Mouse (Mus musculus) embryonic facial prominence, embryonic 12.5 days (tissue): ENCODE data around the gene 9930021J03Rik. TPM values are rescaled to one million over a fixed set of nuclear protein-coding genes. Genes with fewer than 3 reads are reported as not detected.

Source experiments
- ATAC-seq: fragments of 200-750 bp; cut with Nextera tagmentation; 2 replicates; pipeline ENCODE4 v1.8.0; 2017; ENCODE audit not compliant: insufficient number of reproducible peaks, insufficient read depth, low FRiP score, low TSS enrichment
- H3K27ac ChIP-seq: fragments of 300-500 bp; sonication (generic); 2 replicates; pipeline ENCODE4 v1.5.1; 2016; ENCODE audit warnings: mild to moderate bottlenecking
- H3K27me3 ChIP-seq: fragments of 300-500 bp; sonication (generic); 2 replicates; pipeline ENCODE4 v1.6.1; 2016; ENCODE audit warnings: mild to moderate bottlenecking, moderate library complexity
- H3K36me3 ChIP-seq: fragments of 300-500 bp; sonication (generic); 2 replicates; pipeline ENCODE4 v1.6.1; 2016; ENCODE audit warnings: mild to moderate bottlenecking
- H3K4me1 ChIP-seq: fragments of 300-500 bp; sonication (generic); 2 replicates; pipeline ENCODE4 v1.6.1; 2016
- H3K4me2 ChIP-seq: fragments of 300-500 bp; sonication (generic); replicated peaks from 2 replicates; pipeline ENCODE4 v1.6.1; 2016; ENCODE audit warnings: mild to moderate bottlenecking, moderate library complexity
- H3K4me3 ChIP-seq: fragments of 300-500 bp; sonication (generic); 2 replicates; pipeline ENCODE4 v1.5.1; 2016; ENCODE audit warnings: mild to moderate bottlenecking
- H3K9ac ChIP-seq: fragments of 300-500 bp; sonication (generic); 2 replicates; pipeline ENCODE4 v1.6.1; 2016; ENCODE audit warnings: mild to moderate bottlenecking, moderate library complexity
- H3K9me3 ChIP-seq: fragments of 300-500 bp; sonication (generic); 2 replicates; pipeline ENCODE4 v1.6.1; 2016; ENCODE audit warnings: mild to moderate bottlenecking, moderate library complexity
- WGBS: fragments of 180-500 bp; shearing (Covaris S2); methylation state at CpG from one replicate; pipeline ENCODE4 v1.1.7; 2016; 5-methylcytosine and 5-hydroxymethylcytosine counted together
- polyA plus RNA-seq: library from polyadenylated mRNA; unstranded; fragments of >200 nt; fragmentation: Nextera tagmentation; extraction: Ambion mirVana; gene quantifications from 2 replicates; pipeline ENCODE4 v1.2.1, GENCODE M21; 2016

The 9930021J03Rik gene
- polyA plus RNA-seq, 1 experiment from 2014 or later, result 8.4 TPM

DNA sequence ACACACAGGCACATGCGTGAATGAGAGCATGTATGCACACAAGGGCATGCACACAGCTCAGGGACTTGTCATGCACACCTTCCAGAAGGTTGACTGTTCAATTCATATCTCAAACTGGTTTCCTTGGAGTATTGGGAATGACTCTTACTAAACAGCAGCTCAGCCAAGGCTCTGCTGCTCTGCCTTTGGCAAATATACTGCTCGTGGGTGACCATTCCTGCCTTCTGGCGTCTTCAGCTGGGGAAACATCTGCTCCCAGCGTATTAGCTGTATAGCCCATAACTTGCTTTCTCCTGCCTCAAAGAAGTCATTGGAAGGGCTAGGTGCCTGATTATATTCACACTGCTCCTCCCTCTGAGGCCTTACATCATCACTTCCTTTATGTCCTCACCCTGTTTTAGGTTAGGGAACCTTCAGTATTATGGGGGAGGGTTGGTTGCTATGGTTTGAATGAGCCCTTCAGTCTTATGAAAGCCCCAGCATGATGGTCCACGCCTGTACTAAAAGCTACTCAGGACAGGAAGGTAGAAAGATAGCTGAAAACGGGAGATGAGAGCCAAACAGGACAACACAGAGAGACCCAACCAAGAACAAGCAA is 127.5 kb downstream of the 9930021J03Rik start:
- ATAC-seq, result no peak
- no peaks in the 10 kb centered on the region for H3K36me3 ChIP-seq
- no peak overlapping the region for H3K9ac ChIP-seq
- H3K27me3 ChIP-seq, result no peaks in the 10 kb centered on the region
- no peaks in the 10 kb centered on the region for H3K4me1 ChIP-seq
- H3K4me3 ChIP-seq, result no peak overlapping the region
- H3K27ac ChIP-seq, result no peak overlapping the region
- no peak overlapping the region for H3K4me2 ChIP-seq
- no peaks in the 10 kb centered on the region for H3K9me3 ChIP-seq
- WGBS, result 86% methylated on average over 6 of the region's 6 CpGs

DNA sequence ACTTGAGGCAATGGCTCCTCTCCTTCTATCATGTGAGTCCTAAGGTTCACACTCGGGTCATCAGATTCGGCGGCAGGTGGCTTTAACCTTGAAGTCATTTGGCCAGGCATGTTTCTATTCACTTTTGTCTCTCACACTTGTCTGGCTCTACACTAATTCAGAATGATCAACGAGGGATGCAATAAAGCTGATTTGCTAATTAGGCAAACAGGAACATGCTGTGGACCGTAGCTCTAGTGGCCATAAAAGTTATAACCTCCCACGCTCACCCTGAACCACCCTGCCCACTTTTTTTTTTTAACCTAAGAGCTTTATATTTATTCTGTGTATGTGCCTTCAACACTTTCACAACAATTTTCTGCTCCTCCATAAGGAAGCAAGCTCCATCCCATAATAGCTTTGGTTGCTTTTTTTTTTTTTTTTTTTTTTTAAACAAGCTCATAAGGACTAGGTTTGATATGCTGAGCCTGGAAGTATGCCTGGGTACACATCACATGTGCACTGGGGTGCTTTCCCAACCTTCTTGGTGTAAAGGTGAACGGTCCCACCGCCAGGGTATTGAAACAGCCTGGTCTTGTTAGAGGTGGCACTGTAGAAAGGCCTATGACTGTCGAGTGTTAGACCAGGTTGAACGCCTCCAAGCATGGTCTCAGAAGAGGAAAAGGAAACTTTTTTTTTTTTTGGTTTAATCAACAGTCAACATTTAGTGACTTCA is 129.2 kb downstream of the 9930021J03Rik start:
- WGBS, result 87% methylated on average over 10 of the region's 10 CpGs
- no peak overlapping the region for H3K4me2 ChIP-seq
- no peaks in the 10 kb centered on the region for H3K9me3 ChIP-seq
- no peaks in the 10 kb centered on the region for H3K27me3 ChIP-seq
- no peak overlapping the region for H3K27ac ChIP-seq
- H3K36me3 ChIP-seq, result no peaks in the 10 kb centered on the region
- H3K4me3 ChIP-seq, result no peak overlapping the region
- H3K4me1 ChIP-seq, result no peaks in the 10 kb centered on the region
- ATAC-seq, result no peak
- no peak overlapping the region for H3K9ac ChIP-seq

DNA sequence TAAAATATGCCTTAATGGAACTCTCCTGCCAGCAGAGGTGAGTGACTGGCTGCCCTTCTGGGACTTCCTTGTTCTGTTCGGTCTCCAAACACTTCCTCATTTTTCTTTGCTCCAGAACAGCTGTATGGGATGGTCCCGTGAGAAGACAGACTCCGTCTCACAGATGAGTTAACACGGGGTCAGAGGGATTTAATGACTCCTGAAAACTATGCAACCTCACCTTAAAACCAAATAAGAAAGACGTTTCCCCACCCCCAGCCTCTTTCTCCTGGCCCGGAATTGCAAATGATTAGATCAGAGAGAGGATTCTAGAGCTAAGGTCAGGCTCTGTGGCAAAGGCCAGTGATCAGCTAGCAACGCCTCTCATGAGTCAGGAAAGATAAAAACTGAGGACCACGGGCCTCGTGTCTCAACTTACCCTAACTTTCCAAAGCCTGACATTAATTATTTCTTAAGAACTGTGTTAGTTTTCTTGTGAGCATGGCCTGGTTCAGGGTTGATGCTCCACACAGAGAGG is 130.2 kb downstream of the 9930021J03Rik start:
- H3K36me3 ChIP-seq, result no peaks in the 10 kb centered on the region
- WGBS, result 48% methylated on average over 9 of the region's 9 CpGs
- H3K4me1 ChIP-seq, result no peaks in the 10 kb centered on the region
- no peak for ATAC-seq
- no peak overlapping the region for H3K27ac ChIP-seq
- no peaks in the 10 kb centered on the region for H3K9me3 ChIP-seq
- no peak overlapping the region for H3K9ac ChIP-seq
- no peak overlapping the region for H3K4me2 ChIP-seq
- H3K4me3 ChIP-seq, result no peak overlapping the region
- H3K27me3 ChIP-seq, result no peaks in the 10 kb centered on the region

DNA sequence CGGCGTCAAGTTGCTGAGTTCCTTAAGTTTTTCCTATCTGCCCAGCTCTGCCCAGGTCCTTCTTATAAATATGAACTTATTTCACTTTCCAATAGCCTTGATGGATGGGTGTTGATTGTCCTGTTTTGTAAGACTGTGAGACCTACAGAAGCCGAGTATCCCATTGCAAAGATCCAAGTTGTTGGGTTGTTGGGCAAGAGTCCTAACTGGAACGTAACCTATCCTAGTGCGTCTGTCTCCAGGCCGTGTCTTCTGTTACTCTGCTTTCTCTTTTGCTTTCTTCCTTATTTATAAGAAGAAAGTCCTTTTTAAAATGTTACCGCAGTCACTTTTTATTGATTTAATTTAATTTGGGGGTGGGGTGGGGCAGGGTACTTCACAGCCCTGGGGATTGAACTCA is 130.8 kb downstream of the 9930021J03Rik start:
- H3K27ac ChIP-seq, result no peak overlapping the region
- ATAC-seq, result no peak
- no peaks in the 10 kb centered on the region for H3K9me3 ChIP-seq
- H3K4me3 ChIP-seq, result no peak overlapping the region
- no peaks in the 10 kb centered on the region for H3K27me3 ChIP-seq
- no peaks in the 10 kb centered on the region for H3K36me3 ChIP-seq
- H3K4me1 ChIP-seq, result no peaks in the 10 kb centered on the region
- H3K9ac ChIP-seq, result no peak overlapping the region
- H3K4me2 ChIP-seq, result no peak overlapping the region
- WGBS, result 93% methylated on average over 7 of the region's 7 CpGs

DNA sequence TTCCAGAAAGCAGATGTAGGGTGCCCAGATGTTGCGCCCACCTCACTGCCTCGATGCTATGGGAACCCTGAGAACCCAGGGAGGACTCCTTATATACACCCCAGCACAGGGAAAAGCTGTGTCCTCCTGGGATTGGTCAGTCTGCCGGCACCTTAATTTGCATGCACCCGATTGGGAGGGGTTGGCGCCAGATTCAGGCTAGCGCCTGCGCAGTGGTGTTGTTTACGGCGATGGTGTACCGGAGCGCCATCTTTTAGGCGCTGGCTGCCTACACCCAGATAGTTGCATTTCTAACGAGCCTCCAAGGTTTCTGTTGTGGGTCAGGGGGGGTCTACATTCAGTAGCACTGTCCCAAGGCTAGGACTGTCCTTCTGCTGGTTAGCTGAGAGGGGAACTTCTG is 133.1 kb downstream of the 9930021J03Rik start:
- no peaks in the 10 kb centered on the region for H3K9me3 ChIP-seq
- H3K9ac ChIP-seq, result no peak overlapping the region
- H3K4me1 ChIP-seq, result no peaks in the 10 kb centered on the region; the same call in 1 of the 2 replicates
- 95% methylated on average over 13 of the region's 13 CpGs for WGBS
- no peak overlapping the region for H3K4me3 ChIP-seq
- H3K27me3 ChIP-seq, result no peaks in the 10 kb centered on the region
- no peak for ATAC-seq
- no peak overlapping the region for H3K4me2 ChIP-seq
- H3K27ac ChIP-seq, result no peak overlapping the region
- no peaks in the 10 kb centered on the region for H3K36me3 ChIP-seq

- WGBS, result 82% methylated on average over 2 of the region's 2 CpGs
- no peak overlapping the region for H3K4me2 ChIP-seq
- H3K9me3 ChIP-seq, result no peaks in the 10 kb centered on the region
- H3K27ac ChIP-seq, result no peak overlapping the region
- H3K27me3 ChIP-seq, result no peaks in the 10 kb centered on the region
- no peaks in the 10 kb centered on the region for H3K36me3 ChIP-seq
- no peak overlapping the region for H3K9ac ChIP-seq
- no peak overlapping the region for H3K4me3 ChIP-seq
- peaks cover 10% of the 10 kb centered on the region; the same call in 1 of the 2 replicates for H3K4me1 ChIP-seq
- no peak for ATAC-seq
Observed at GRCm38 (mm10) chr19:29671160-29671559, 134.6 kb downstream of the 9930021J03Rik start.

DNA sequence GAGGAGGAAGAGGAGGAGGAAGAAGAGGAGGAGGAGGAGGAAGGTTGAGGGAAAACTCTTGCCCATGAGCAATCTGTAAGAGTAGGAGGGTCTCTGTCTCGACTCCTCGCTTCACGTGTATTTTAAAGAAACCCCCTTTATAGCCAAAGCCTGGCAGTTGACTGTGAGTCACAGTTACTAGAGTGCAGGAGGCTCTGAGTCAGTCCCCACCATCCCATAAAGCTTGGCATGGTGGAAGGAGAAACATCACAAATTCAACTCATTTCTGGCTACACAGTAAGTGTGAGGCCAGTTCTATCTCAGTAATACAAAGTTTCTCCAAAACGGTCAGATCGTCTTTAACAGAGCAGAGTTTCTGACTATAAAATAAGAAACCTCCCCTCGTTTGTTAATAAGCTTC is 135.5 kb downstream of the 9930021J03Rik start:
- Histone ChIP-seq H3K36me3 (no peaks in the 10 kb centered on the region), H3K9me3 (no peaks in the 10 kb centered on the region), H3K4me2 (no peak overlapping the region), H3K4me3 (no peak overlapping the region), H3K4me1 (peaks cover 10% of the 10 kb centered on the region; the same call in 1 of the 2 replicates), H3K27me3 (no peaks in the 10 kb centered on the region), H3K9ac (no peak overlapping the region), H3K27ac (no peak overlapping the region)
- ATAC-seq, result no peak
- 87% methylated on average over 6 of the region's 6 CpGs for WGBS

DNA sequence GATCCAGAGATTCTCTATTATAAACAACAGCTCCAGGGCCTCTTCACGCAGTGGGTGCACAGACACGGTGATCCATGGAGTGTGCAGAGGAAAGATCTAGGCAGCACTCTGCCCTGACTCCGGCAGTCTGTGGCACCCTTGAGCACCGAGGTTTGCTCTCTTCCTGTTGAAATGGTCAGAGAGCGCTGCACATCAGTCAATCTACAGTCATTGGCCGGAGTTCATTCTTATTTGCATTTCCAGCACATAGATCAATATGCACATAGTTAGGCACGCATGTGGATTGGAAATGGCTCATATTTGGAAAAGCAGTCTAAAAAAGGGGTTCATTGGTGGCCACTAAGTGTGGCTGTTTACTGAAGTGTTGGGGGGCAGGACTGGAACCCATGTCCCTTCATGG is 137.7 kb downstream of the 9930021J03Rik start:
- Histone ChIP-seq H3K27ac (no peak overlapping the region), H3K9me3 (no peaks in the 10 kb centered on the region), H3K4me1 (peaks cover 10% of the 10 kb centered on the region; the same call in 1 of the 2 replicates), H3K4me2 (no peak overlapping the region), H3K27me3 (no peaks in the 10 kb centered on the region), H3K36me3 (no peaks in the 10 kb centered on the region), H3K9ac (no peak overlapping the region), H3K4me3 (no peak overlapping the region)
- ATAC-seq, result no peak
- 88% methylated on average over 7 of the region's 7 CpGs for WGBS

- no peak overlapping the region for H3K27ac ChIP-seq
- H3K4me2 ChIP-seq, result no peak overlapping the region
- H3K4me3 ChIP-seq, result no peak overlapping the region
- peaks cover 10% of the 10 kb centered on the region; the same call in 1 of the 2 replicates for H3K4me1 ChIP-seq
- ATAC-seq, result no peak
- 53% methylated on average over 5 of the region's 5 CpGs for WGBS
- no peaks in the 10 kb centered on the region for H3K27me3 ChIP-seq
- H3K9me3 ChIP-seq, result no peaks in the 10 kb centered on the region
- no peaks in the 10 kb centered on the region for H3K36me3 ChIP-seq
- no peak overlapping the region for H3K9ac ChIP-seq
Observed at GRCm38 (mm10) chr19:29666965-29667594, 138.7 kb downstream of the 9930021J03Rik start.

DNA sequence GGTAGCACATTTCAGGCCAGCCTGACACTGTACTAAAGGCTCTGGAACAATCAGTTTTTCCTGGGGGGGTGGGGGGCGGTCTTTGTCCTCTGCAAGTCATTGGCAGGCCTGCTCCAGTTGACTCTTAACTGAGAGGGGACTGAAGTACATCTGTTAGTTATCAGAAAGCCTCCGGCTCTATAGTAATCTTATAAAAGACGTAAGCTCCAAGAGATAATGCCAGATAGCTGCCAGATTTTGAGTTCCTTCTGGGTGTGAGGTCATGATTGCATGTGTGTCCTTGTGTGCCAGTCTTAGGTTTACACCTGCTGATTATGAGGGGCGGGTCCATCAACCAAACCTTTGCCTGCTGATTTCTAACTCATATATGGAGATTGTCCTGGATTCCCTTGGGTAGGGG is 139.6 kb downstream of the 9930021J03Rik start:
- WGBS, result 55% methylated on average over 4 of the region's 4 CpGs
- Histone ChIP-seq H3K9ac (no peak overlapping the region), H3K4me2 (no peak overlapping the region), H3K36me3 (no peaks in the 10 kb centered on the region), H3K4me1 (peaks cover 10% of the 10 kb centered on the region; the same call in 1 of the 2 replicates), H3K27ac (no peak overlapping the region), H3K9me3 (no peaks in the 10 kb centered on the region), H3K27me3 (no peaks in the 10 kb centered on the region), H3K4me3 (no peak overlapping the region)
- no peak for ATAC-seq

- H3K9ac ChIP-seq, result no peak overlapping the region
- H3K4me3 ChIP-seq, result no peak overlapping the region
- H3K27ac ChIP-seq, result no peak overlapping the region
- H3K9me3 ChIP-seq, result no peaks in the 10 kb centered on the region
- peaks cover 10% of the 10 kb centered on the region; the same call in 1 of the 2 replicates for H3K4me1 ChIP-seq
- H3K27me3 ChIP-seq, result no peaks in the 10 kb centered on the region
- no peak overlapping the region for H3K4me2 ChIP-seq
- WGBS, result 78% methylated on average over 5 of the region's 5 CpGs
- ATAC-seq, result no peak
- H3K36me3 ChIP-seq, result no peaks in the 10 kb centered on the region
Observed at GRCm38 (mm10) chr19:29664934-29665333, 140.9 kb downstream of the 9930021J03Rik start.
